Mouse (Mus musculus): ENCODE measurements at regions not wholly inside any gene's neighbourhood (a gene's known extent, or its start where the extent isn't known, plus 50 kb on each side); places are given as distances from the start of the nearest gene placed in this dataset. TPM values are rescaled to one million over a fixed set of nuclear protein-coding genes. Genes with fewer than 3 reads are reported as not detected.

Small RNAs in the stretch of these regions (microRNA-seq; reads per million reads assigned to microRNA genes)
- not detected for gene Gm22402

Data from hindbrain, embryonic 12.5 days (tissue).